Mouse (Mus musculus) liver, postnatal 0 days (tissue): Measurements from ENCODE around the gene AI854703.

Experiments used
- CTCF ChIP-seq: sonication (generic); IDR thresholded peaks from 2 replicates; pipeline ENCODE4 v1.5.1; 2016; ENCODE audit warnings: antibody characterized with exemption, low read depth
- EP300 ChIP-seq: IDR thresholded peaks from 2 replicates; pipeline ENCODE4 v1.6.1; 2016; ENCODE audit warnings: antibody characterized with exemption, low read depth, mild to moderate bottlenecking

DNA sequence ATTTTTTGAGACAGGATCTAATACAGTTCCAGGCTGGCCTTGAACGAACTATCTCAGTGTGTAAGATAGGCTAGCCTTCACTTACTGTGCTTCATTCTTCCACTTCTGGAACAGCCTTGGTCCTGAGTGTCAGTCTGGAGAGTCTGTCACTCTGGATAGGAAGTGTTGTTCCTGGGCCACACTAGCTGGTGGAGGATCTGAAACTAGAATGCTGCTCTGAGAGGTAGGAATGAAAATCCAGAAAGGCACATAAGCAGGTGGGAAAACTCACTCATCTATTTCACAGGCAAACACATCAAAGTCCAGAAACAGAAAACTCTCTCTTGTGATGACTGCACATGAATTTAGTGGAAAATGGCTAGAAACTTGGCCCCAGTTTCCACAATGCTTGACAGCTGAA, 26.0 kb upstream of the AI854703 start:
- no peak for TF ChIP-seq CTCF
- TF ChIP-seq EP300, result no peak
